ENCODE assay signal across 9 mouse cellular contexts in genomic region chr7:45481374-45481927, GRCm38 (mm10). TPM values are rescaled to one million over a fixed set of nuclear protein-coding genes. Genes with fewer than 3 reads are reported as not detected.
DNase-seq lines count a peak whose midpoint lies in the region; ATAC-seq and TF ChIP-seq lines count a peak whose summit lies in the region.
"Had no signal": no experiment of that assay in that cellular context is flagged by ENCODE, and none has a peak within 500 bp of the region (broad histone marks: within the 10 kb centered on the region; RNA-seq: fewer than 3 reads in every experiment).

Tulp2 (plus strand) TSS chr7:45481877.

- H3K9me3 ChIP-seq in liver, embryonic 12.5 days (replicated peaks) = no peaks in the 10 kb centered on the region

- H3K27me3 ChIP-seq in liver, embryonic 12.5 days (replicated peaks) = no peaks in the 10 kb centered on the region
- H3K27me3 ChIP-seq in testis, adult 2 months (ENCODE audit: control insufficient read depth, insufficient read depth, low read length) = no peaks in the 10 kb centered on the region

- no peak for DNase-seq in frontal cortex, postnatal 25 days (ENCODE audit: low spot score in 2 of 2)
- DNase-seq in c-Kit-positive CD71-positive TER-119-positive erythroid progenitor cells, embryonic 14.5 days (ENCODE audit: low spot score) = peak; percentile 70
- peak; percentile 61 for DNase-seq in heart, adult 8-10 months (ENCODE audit: low spot score)
- peak; percentile 75 to 76 for DNase-seq in kidney, adult 8-10 months

- H3K27ac ChIP-seq in liver, embryonic 12.5 days = no peak within 1 kb of the TSS
- H3K27ac ChIP-seq in testis, adult 2 months (ENCODE audit: control insufficient read depth, insufficient read depth, low read depth, low read length) = peak within 1 kb of the TSS; percentile 57

- WGBS in liver, embryonic 12.5 days (ENCODE audit: insufficient replicate concordance) = 46% methylated on average over 13 of the region's 15 CpGs

- no peak within 1 kb of the TSS for H3K9ac ChIP-seq in liver, embryonic 12.5 days

- H3K4me1 ChIP-seq in liver, embryonic 12.5 days = peaks cover 46% of the 10 kb centered on the region
- peaks cover 6% of the 10 kb centered on the region for H3K4me1 ChIP-seq in testis, adult 2 months (ENCODE audit: control insufficient read depth, insufficient read depth, low read length)

- peak; percentile 57; the same call in 1 of the 2 replicates for TF ChIP-seq POLR2A in testis, adult 2 months (IDR thresholded peaks at IDR 0.05; ENCODE audit: control insufficient read depth, low read depth, low read length)

- no peak for TF ChIP-seq CTCF in testis, adult 2 months (IDR thresholded peaks at IDR 0.05; ENCODE audit: control insufficient read depth, insufficient read depth, insufficient replicate concordance, low read depth, low read length)

- no peak within 1 kb of the TSS for H3K4me2 ChIP-seq in liver, embryonic 12.5 days

- peaks cover 6% of the 10 kb centered on the region for H3K36me3 ChIP-seq in liver, embryonic 12.5 days
- H3K36me3 ChIP-seq in testis, adult 2 months (ENCODE audit: control insufficient read depth, insufficient read depth, low read length) = no peaks in the 10 kb centered on the region

- no peak within 1 kb of the TSS for H3K4me3 ChIP-seq in liver, embryonic 12.5 days
- peak within 1 kb of the TSS; percentile 82 for H3K4me3 ChIP-seq in testis, adult 2 months (ENCODE audit: control insufficient read depth, low read depth, low read length)

- peak; percentile 69; the same call in 1 of the 2 replicates for ATAC-seq in frontal cortex, adult (ENCODE audit: low TSS enrichment)
- peak; percentile 60 for ATAC-seq in liver, embryonic 12.5 days
- ATAC-seq in monocyte, adult 5-6 weeks (replicated peaks; ENCODE audit: insufficient number of reproducible peaks, low FRiP score, low TSS enrichment, poor library complexity, severe bottlenecking) = peak; percentile 87

RNA-seq across cellular contexts. Expression of gene Tulp2, which starts in this region (rescaled TPM):
- total RNA-seq in heart, adult 8-10 months (2022) = not detected
- polyA plus RNA-seq in liver, embryonic 12.5 days (2016; fragmentation: Nextera tagmentation; extraction: Ambion mirVana) = 1.9 and 2.0 TPM in 2 replicates
- 3.2 TPM in 1 of 3 replicates, not detected in the others for total RNA-seq in monocyte, adult 5-6 weeks (2017)
- 879 and 1,010 TPM in 2 replicates for polyA plus RNA-seq in testis, adult 2 months (2012; rRNA removed)
- total RNA-seq: layer of hippocampus, postnatal 36 days had no signal

Comparison
In these comparisons a context has a peak if more than half of its experiments do, and no peak if none do; other contexts are left out.
1. RNA of gene Tulp2 (polyA plus RNA-seq): 879 to 1,010 TPM in testis, adult 2 months; 1.9 to 2.0 TPM in liver, embryonic 12.5 days; every median in the first group is over 100 times any median in the second.
2. Peak in DNase-seq in heart, adult 8-10 months; RNA of the gene not detected or under 1 TPM.
3. DNase-seq: peak in c-Kit-positive CD71-positive TER-119-positive erythroid progenitor cells, embryonic 14.5 days (single experiment) and kidney, adult 8-10 months (2 of 2); none in frontal cortex, postnatal 25 days (0 of 2).
4. Peak in every context shown above with its lines, with median percentiles within 50 percentile points of each other: ATAC-seq.